Mouse (Mus musculus): ENCODE data around the gene S100a13.

GRCm38 (mm10) chr3:90465686-90466310 is 48.4 kb upstream of the S100a13 start, which contains the start of gene Npr1:
- TF ChIP-seq MAX (IDR thresholded peaks at IDR 0.05) = no peak
- TF ChIP-seq CTCF (IDR thresholded peaks at IDR 0.05; ENCODE audit: control insufficient read depth, insufficient read depth, insufficient read length) = no peak
- no peak for TF ChIP-seq FOSL1 (IDR thresholded peaks at IDR 0.05; ENCODE audit: insufficient read depth, low read length, poor library complexity, severe bottlenecking)
- no peak for TF ChIP-seq CEBPB (IDR thresholded peaks at IDR 0.05; ENCODE audit: low read depth)

Measured in C2C12 (cell line).